Comparison of ENCODE assay signal across 8 mouse cellular contexts in genomic region chr7:35396542-35397168, GRCm38 (mm10). TPM values are rescaled to one million over a fixed set of nuclear protein-coding genes. Genes with fewer than 3 reads are reported as not detected.
A peak's percentile ranks its signal among the peaks of the same experiment; 100 is the strongest.
DNase-seq lines count a peak whose midpoint lies in the region; ATAC-seq and TF ChIP-seq lines count a peak whose summit lies in the region.

Gene Faap24, minus strand, starts transcription at chr7:35396836.
Gene Cep89, plus strand, starts transcription at chr7:35397035.

- H3K27ac ChIP-seq in cortical plate, adult 2 months (ENCODE audit: insufficient read depth, low read length), result no peak within 1 kb of the TSS

- H3K27me3 ChIP-seq in megakaryocyte, embryonic 14.5 days (replicated peaks), result no peaks in the 10 kb centered on the region

- peaks cover 62% of the 10 kb centered on the region for H3K36me3 ChIP-seq in megakaryocyte, embryonic 14.5 days (replicated peaks; ENCODE audit: low read length)

- ATAC-seq in activated CD4-positive, CD25-positive, alpha-beta regulatory T cell, adult 4 months, result peak; percentile 98

- peak; percentile 71; the same call in 1 of the 2 replicates for TF ChIP-seq POLR2A in cortical plate, adult 2 months (IDR thresholded peaks at IDR 0.05; ENCODE audit: extremely low read depth, insufficient read depth, low read length)

- peak; percentile 89 to 91 for DNase-seq in gastrocnemius, adult 8-10 months (ENCODE audit: low spot score in 2 of 2)
- peak; percentile 100 for DNase-seq in hindlimb bud, embryonic 11.5 days (ENCODE audit: extremely low spot score, low read depth, low spot score)
- peak; percentile 97 for DNase-seq in left cerebral cortex, adult 8-10 months (ENCODE audit: low spot score in 2 of 2)
- peak; percentile 96 to 98 for DNase-seq in right cerebral cortex, postnatal 10 days (ENCODE audit: low spot score in 2 of 2)
- peak; percentile 87 for DNase-seq in urinary bladder, postnatal 25 days (ENCODE audit: low spot score)

- peak within 1 kb of the TSS; percentile 79 for H3K4me3 ChIP-seq in cortical plate, adult 2 months (ENCODE audit: insufficient read depth, low read length)
- H3K4me3 ChIP-seq in megakaryocyte, embryonic 14.5 days (replicated peaks), result peak within 1 kb of the TSS; percentile 95

- H3K4me1 ChIP-seq in cortical plate, adult 2 months (ENCODE audit: control insufficient read depth, insufficient read depth, low read length), result no peaks in the 10 kb centered on the region
- peaks cover 33% of the 10 kb centered on the region for H3K4me1 ChIP-seq in megakaryocyte, embryonic 14.5 days

- TF ChIP-seq CTCF in cortical plate, adult 2 months (IDR thresholded peaks at IDR 0.05; ENCODE audit: extremely low read depth, insufficient read depth, low read length), result no peak

- H3K9me3 ChIP-seq in megakaryocyte, embryonic 14.5 days, result no peaks in the 10 kb centered on the region

RNA-seq across cellular contexts. Expression of gene Faap24, which starts in this region (rescaled TPM):
- polyA plus RNA-seq in activated CD4-positive, CD25-positive, alpha-beta regulatory T cell, adult 4 months (2017; shearing (Covaris generic)), result 10 to 100 TPM; 28.4 to 33.7 TPM
- polyA plus RNA-seq in cortical plate, adult 2 months (2012; rRNA removed), result 5.7 and 6.3 TPM in 2 replicates
- total RNA-seq in gastrocnemius, adult 8-10 months (2022), result 1 to 10 TPM in 1 of 4 experiments, under 1 TPM in 3; 0.48 to 1.1 (median 0.92) TPM
- 1 to 10 TPM; 4.9 to 7.6 (median 6.5) TPM for total RNA-seq in left cerebral cortex, adult 8-10 months (2022)
- 1.5 and 11.0 TPM in 2 replicates for polyA plus RNA-seq in megakaryocyte, embryonic 14.5 days (2012; ENCODE audit: insufficient read depth, low replicate concordance)

RNA-seq across cellular contexts. Expression of gene Cep89, which starts in this region (rescaled TPM):
- 10 to 100 TPM; 11.8 to 15.1 TPM for polyA plus RNA-seq in activated CD4-positive, CD25-positive, alpha-beta regulatory T cell, adult 4 months (2017; shearing (Covaris generic))
- polyA plus RNA-seq in cortical plate, adult 2 months (2012; rRNA removed), result 27.9 and 29.6 TPM in 2 replicates
- 1 to 10 TPM; 4.6 to 7.4 (median 5.4) TPM for total RNA-seq in gastrocnemius, adult 8-10 months (2022)
- 10 to 100 TPM; 13.7 to 19.8 (median 19.0) TPM for total RNA-seq in left cerebral cortex, adult 8-10 months (2022)
- 3.8 and 7.6 TPM in 2 replicates for polyA plus RNA-seq in megakaryocyte, embryonic 14.5 days (2012; ENCODE audit: insufficient read depth, low replicate concordance)
